Mouse (Mus musculus): Measurements from ENCODE around the gene Ilvbl. TPM values are rescaled to one million over a fixed set of nuclear protein-coding genes. Genes with fewer than 3 reads are reported as not detected.
"Not testable (repeated sequence)": the region's sequence is repeated elsewhere in the genome, so short reads cannot be mapped to it uniquely, and the experiment has no call there.

Gene Ilvbl
- 27.5 and 31.2 TPM in 2 replicates for polyA plus RNA-seq (2014; fragmentation: Nextera tagmentation; extraction: Ambion mirVana)

- peak within 1 kb of the TSS; percentile 32 for H3K27ac ChIP-seq (ENCODE audit: low read depth, low read length)
- DNase-seq (ENCODE audit: low spot score) (peak; percentile 96), ATAC-seq (ENCODE audit: low FRiP score) (peak; percentile 94)
- no peaks in the 10 kb centered on the region for H3K4me1 ChIP-seq (replicated peaks; ENCODE audit: control insufficient read depth, insufficient read depth, low read length)
- H3K4me3 ChIP-seq (ENCODE audit: low read depth, low read length), result peak within 1 kb of the TSS; percentile 66
- under 1% methylated on average over 51 of the region's 51 CpGs for WGBS
- H3K9me3 ChIP-seq (ENCODE audit: control insufficient read depth, low read length), result no peaks in the 10 kb centered on the region
- peak within 1 kb of the TSS; percentile 57 for H3K4me2 ChIP-seq (replicated peaks; ENCODE audit: low read depth, low read length)
- no peaks in the 10 kb centered on the region for H3K27me3 ChIP-seq (ENCODE audit: control insufficient read depth, insufficient read depth, low read length)
- H3K9ac ChIP-seq (ENCODE audit: low read depth, low read length), result peak within 1 kb of the TSS; percentile 68
- H3K36me3 ChIP-seq (ENCODE audit: control insufficient read depth, insufficient read depth, low read length), result no peaks in the 10 kb centered on the region
Observed at GRCm38 (mm10) chr10:78574250-78575104, at the start of gene Ilvbl. TSS of gene Ilvbl (plus strand) at chr10:78574346.

GRCm38 (mm10) chr10:78525071-78525470, 49.1 kb upstream of the Ilvbl start:
- WGBS, result 62% methylated on average over 3 of the region's 3 CpGs

GRCm38 (mm10) chr10:78525511-78525910, 48.6 kb upstream of the Ilvbl start:
- 67% methylated on average over 4 of the region's 4 CpGs for WGBS
- ATAC-seq (ENCODE audit: low FRiP score) (no peak), DNase-seq (ENCODE audit: low spot score) (no peak)
- H3K4me3 ChIP-seq (ENCODE audit: low read depth, low read length), result no peak overlapping the region
- H3K9me3 ChIP-seq (ENCODE audit: control insufficient read depth, low read length), result no peaks in the 10 kb centered on the region
- H3K27ac ChIP-seq (ENCODE audit: low read depth, low read length), result no peak overlapping the region
- no peak overlapping the region for H3K9ac ChIP-seq (ENCODE audit: low read depth, low read length)
- no peaks in the 10 kb centered on the region for H3K27me3 ChIP-seq (ENCODE audit: control insufficient read depth, insufficient read depth, low read length)
- H3K36me3 ChIP-seq (ENCODE audit: control insufficient read depth, insufficient read depth, low read length), result no peaks in the 10 kb centered on the region
- H3K4me2 ChIP-seq (replicated peaks; ENCODE audit: low read depth, low read length), result no peak overlapping the region
- no peaks in the 10 kb centered on the region for H3K4me1 ChIP-seq (replicated peaks; ENCODE audit: control insufficient read depth, insufficient read depth, low read length)

More at GRCm38 (mm10) chr10:78525071-78525470, 49.1 kb upstream of the Ilvbl start:
- H3K4me2 ChIP-seq (replicated peaks; ENCODE audit: low read depth, low read length); H3K27ac ChIP-seq (ENCODE audit: low read depth, low read length); H3K4me1 ChIP-seq (replicated peaks; ENCODE audit: control insufficient read depth, insufficient read depth, low read length); H3K9me3 ChIP-seq (ENCODE audit: control insufficient read depth, low read length); DNase-seq (ENCODE audit: low spot score); H3K4me3 ChIP-seq (ENCODE audit: low read depth, low read length); H3K27me3 ChIP-seq (ENCODE audit: control insufficient read depth, insufficient read depth, low read length); H3K36me3 ChIP-seq (ENCODE audit: control insufficient read depth, insufficient read depth, low read length); ATAC-seq (ENCODE audit: low FRiP score); H3K9ac ChIP-seq (ENCODE audit: low read depth, low read length): not testable (repeated sequence)

- no peak for DNase-seq (ENCODE audit: low spot score)
Observed at GRCm38 (mm10) chr10:78540943-78541342, 33.2 kb upstream of the Ilvbl start.

GRCm38 (mm10) chr10:78565070-78565469, 9.1 kb upstream of the Ilvbl start:
- DNase-seq (ENCODE audit: low spot score) (no peak), ATAC-seq (ENCODE audit: low FRiP score) (no peak)
- H3K4me1 ChIP-seq (replicated peaks; ENCODE audit: control insufficient read depth, insufficient read depth, low read length), result no peaks in the 10 kb centered on the region
- WGBS, result 87% methylated on average over 1 of the region's 1 CpGs
- H3K9ac ChIP-seq (ENCODE audit: low read depth, low read length), result no peak overlapping the region
- no peak overlapping the region for H3K27ac ChIP-seq (ENCODE audit: low read depth, low read length)
- no peaks in the 10 kb centered on the region for H3K27me3 ChIP-seq (ENCODE audit: control insufficient read depth, insufficient read depth, low read length)
- H3K36me3 ChIP-seq (ENCODE audit: control insufficient read depth, insufficient read depth, low read length), result no peaks in the 10 kb centered on the region
- no peak overlapping the region for H3K4me3 ChIP-seq (ENCODE audit: low read depth, low read length)
- H3K9me3 ChIP-seq (ENCODE audit: control insufficient read depth, low read length), result no peaks in the 10 kb centered on the region
- no peak overlapping the region for H3K4me2 ChIP-seq (replicated peaks; ENCODE audit: low read depth, low read length)

More at GRCm38 (mm10) chr10:78540943-78541342, 33.2 kb upstream of the Ilvbl start:
- ATAC-seq (ENCODE audit: low FRiP score), result no peak
- no peaks in the 10 kb centered on the region for H3K9me3 ChIP-seq (ENCODE audit: control insufficient read depth, low read length)
- H3K4me3 ChIP-seq (ENCODE audit: low read depth, low read length), result no peak overlapping the region
- no peaks in the 10 kb centered on the region for H3K4me1 ChIP-seq (replicated peaks; ENCODE audit: control insufficient read depth, insufficient read depth, low read length)
- H3K4me2 ChIP-seq (replicated peaks; ENCODE audit: low read depth, low read length), result no peak overlapping the region
- no peak overlapping the region for H3K9ac ChIP-seq (ENCODE audit: low read depth, low read length)
- H3K27ac ChIP-seq (ENCODE audit: low read depth, low read length), result no peak overlapping the region
- no peaks in the 10 kb centered on the region for H3K36me3 ChIP-seq (ENCODE audit: control insufficient read depth, insufficient read depth, low read length)
- 67% methylated on average over 2 of the region's 2 CpGs for WGBS
- no peaks in the 10 kb centered on the region for H3K27me3 ChIP-seq (ENCODE audit: control insufficient read depth, insufficient read depth, low read length)

GRCm38 (mm10) chr10:78569191-78569590, 5.0 kb upstream of the Ilvbl start:
- Histone ChIP-seq H3K27ac (ENCODE audit: low read depth, low read length) (no peak overlapping the region), H3K9ac (ENCODE audit: low read depth, low read length) (no peak overlapping the region), H3K4me1 (replicated peaks; ENCODE audit: control insufficient read depth, insufficient read depth, low read length) (no peaks in the 10 kb centered on the region), H3K4me2 (replicated peaks; ENCODE audit: low read depth, low read length) (no peak overlapping the region), H3K9me3 (ENCODE audit: control insufficient read depth, low read length) (no peaks in the 10 kb centered on the region), H3K4me3 (ENCODE audit: low read depth, low read length) (no peak overlapping the region), H3K36me3 (ENCODE audit: control insufficient read depth, insufficient read depth, low read length) (no peaks in the 10 kb centered on the region), H3K27me3 (ENCODE audit: control insufficient read depth, insufficient read depth, low read length) (no peaks in the 10 kb centered on the region)
- no peak for DNase-seq (ENCODE audit: low spot score)
- 80% methylated on average over 3 of the region's 3 CpGs for WGBS
- no peak for ATAC-seq (ENCODE audit: low FRiP score)

- Histone ChIP-seq H3K4me2 (replicated peaks; ENCODE audit: low read depth, low read length) (no peak overlapping the region), H3K9me3 (ENCODE audit: control insufficient read depth, low read length) (no peaks in the 10 kb centered on the region), H3K9ac (ENCODE audit: low read depth, low read length) (no peak overlapping the region), H3K27ac (ENCODE audit: low read depth, low read length) (no peak overlapping the region), H3K4me1 (replicated peaks; ENCODE audit: control insufficient read depth, insufficient read depth, low read length) (no peaks in the 10 kb centered on the region), H3K4me3 (ENCODE audit: low read depth, low read length) (no peak overlapping the region), H3K36me3 (ENCODE audit: control insufficient read depth, insufficient read depth, low read length) (no peaks in the 10 kb centered on the region), H3K27me3 (ENCODE audit: control insufficient read depth, insufficient read depth, low read length) (no peaks in the 10 kb centered on the region)
- 65% methylated on average over 3 of the region's 3 CpGs for WGBS
- ATAC-seq (ENCODE audit: low FRiP score), result no peak
- no peak for DNase-seq (ENCODE audit: low spot score)
Observed at GRCm38 (mm10) chr10:78569686-78570085, 4.5 kb upstream of the Ilvbl start.

GRCm38 (mm10) chr10:78570416-78570815, 3.7 kb upstream of the Ilvbl start:
- DNase-seq (ENCODE audit: low spot score) (no peak), ATAC-seq (ENCODE audit: low FRiP score) (no peak)
- Histone ChIP-seq H3K27me3 (ENCODE audit: control insufficient read depth, insufficient read depth, low read length) (no peaks in the 10 kb centered on the region), H3K36me3 (ENCODE audit: control insufficient read depth, insufficient read depth, low read length) (no peaks in the 10 kb centered on the region), H3K27ac (ENCODE audit: low read depth, low read length) (no peak overlapping the region), H3K4me3 (ENCODE audit: low read depth, low read length) (no peak overlapping the region), H3K9me3 (ENCODE audit: control insufficient read depth, low read length) (no peaks in the 10 kb centered on the region), H3K4me2 (replicated peaks; ENCODE audit: low read depth, low read length) (no peak overlapping the region), H3K9ac (ENCODE audit: low read depth, low read length) (no peak overlapping the region), H3K4me1 (replicated peaks; ENCODE audit: control insufficient read depth, insufficient read depth, low read length) (no peaks in the 10 kb centered on the region)
- WGBS, result 79% methylated on average over 6 of the region's 6 CpGs

- 75% methylated on average over 2 of the region's 2 CpGs for WGBS
- no peak overlapping the region for H3K4me3 ChIP-seq (ENCODE audit: low read depth, low read length)
- H3K36me3 ChIP-seq (ENCODE audit: control insufficient read depth, insufficient read depth, low read length), result no peaks in the 10 kb centered on the region
- H3K27me3 ChIP-seq (ENCODE audit: control insufficient read depth, insufficient read depth, low read length), result no peaks in the 10 kb centered on the region
- H3K4me1 ChIP-seq (replicated peaks; ENCODE audit: control insufficient read depth, insufficient read depth, low read length), result no peaks in the 10 kb centered on the region
- H3K27ac ChIP-seq (ENCODE audit: low read depth, low read length), result no peak overlapping the region
- ATAC-seq (ENCODE audit: low FRiP score) (no peak), DNase-seq (ENCODE audit: low spot score) (no peak)
- H3K9me3 ChIP-seq (ENCODE audit: control insufficient read depth, low read length), result no peaks in the 10 kb centered on the region
- no peak overlapping the region for H3K9ac ChIP-seq (ENCODE audit: low read depth, low read length)
- no peak overlapping the region for H3K4me2 ChIP-seq (replicated peaks; ENCODE audit: low read depth, low read length)
Observed at GRCm38 (mm10) chr10:78570897-78571296, 3.2 kb upstream of the Ilvbl start.
